Mouse (Mus musculus) gastrocnemius, postnatal 10 days (tissue): ENCODE results near the gene Pip5k1b. TPM values are rescaled to one million over a fixed set of nuclear protein-coding genes. Genes with fewer than 3 reads are reported as not detected.
A peak's percentile ranks its signal among the peaks of the same experiment; 100 is the strongest.

ENCODE experiments used
- DNase-seq: peaks from one replicate; pipeline ENCODE4 v3.0.0; 2021; ENCODE audit warnings: mixed read lengths
- total RNA-seq, 2 experiments: library from RNA; stranded (reverse); gene quantifications; 2 replicates each; pipeline ENCODE4 v1.2.3; 2021

The Pip5k1b gene
- total RNA-seq, 2 experiments from 2014 or later, result 1.2 to 1.6 TPM

DNA sequence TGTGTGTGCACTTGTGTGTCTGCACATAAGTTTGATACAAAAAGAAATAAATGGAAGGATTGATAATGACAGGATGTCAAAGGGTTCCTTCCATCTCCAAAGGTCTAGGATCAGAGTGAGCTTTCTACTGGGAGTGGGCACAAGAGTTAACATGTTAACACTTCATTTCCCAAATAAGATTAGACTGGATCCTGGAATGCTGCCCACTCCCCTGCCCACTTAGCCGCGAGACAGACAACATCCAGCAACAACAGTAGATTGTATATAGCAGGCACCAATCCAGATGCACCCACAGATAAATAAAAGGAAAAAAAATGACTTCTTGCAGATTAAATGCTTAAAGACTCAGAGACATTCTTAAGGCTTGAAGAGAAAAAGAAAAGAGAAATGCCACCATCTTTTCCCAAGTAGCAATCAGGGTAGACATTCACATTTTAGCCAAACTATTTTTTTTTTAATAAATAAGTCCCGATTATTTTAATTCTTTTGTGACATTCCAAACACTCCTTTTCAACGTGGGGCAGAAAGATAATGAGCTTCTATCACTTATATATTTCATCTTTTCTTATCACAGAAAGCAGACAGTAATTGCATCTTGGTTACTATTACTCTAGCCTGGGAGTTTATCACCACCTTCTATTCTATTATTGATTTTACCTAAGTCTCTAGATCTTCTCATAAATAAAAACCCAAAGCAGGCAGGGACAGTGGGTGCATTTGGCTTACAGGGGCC, 219.9 kb downstream of the Pip5k1b start:
- DNase-seq, result no peak

DNA sequence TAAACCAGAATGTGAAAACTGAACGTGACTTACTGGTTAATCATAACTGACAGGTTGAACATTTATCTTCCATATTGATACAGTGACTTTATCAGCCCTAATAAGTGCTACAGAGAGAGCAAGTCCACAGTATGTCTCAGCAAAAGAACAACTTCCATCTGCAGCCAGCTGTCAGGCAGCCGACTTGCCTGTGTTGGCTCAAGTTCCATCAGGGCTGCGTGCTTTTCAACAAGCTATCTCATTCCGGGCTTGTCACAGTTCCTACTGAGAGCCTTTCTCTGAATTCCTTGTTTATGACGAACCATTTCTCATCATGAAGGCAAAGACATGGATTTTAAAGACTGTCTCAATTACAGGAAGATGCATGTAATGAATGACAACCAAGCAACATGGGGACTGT, 222.7 kb downstream of the Pip5k1b start:
- DNase-seq, result peak; percentile 10

GRCm38 (mm10) chr19:24331274-24331673, 224.4 kb downstream of the Pip5k1b start:
- no peak for DNase-seq

DNA sequence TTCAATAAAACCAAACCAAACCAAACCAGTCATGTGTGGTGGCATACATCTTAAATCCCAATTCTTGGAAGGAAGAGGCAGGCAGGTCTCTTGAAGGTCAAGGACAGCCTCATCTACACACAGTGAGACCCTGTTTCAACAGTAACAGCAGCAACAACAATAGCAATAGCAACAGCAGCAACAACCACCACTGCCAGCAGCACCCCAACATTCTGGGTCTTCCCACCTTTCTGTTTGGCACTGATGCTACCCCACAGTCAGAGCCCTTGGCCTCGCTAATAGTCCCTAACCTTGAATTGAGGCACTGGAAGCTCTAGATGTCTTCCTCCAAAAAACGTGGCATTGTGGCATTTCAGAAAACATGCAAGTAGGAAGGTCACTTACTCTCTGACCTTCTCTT, 225.3 kb downstream of the Pip5k1b start:
- no peak for DNase-seq

GRCm38 (mm10) chr19:24327921-24328320, 227.8 kb downstream of the Pip5k1b start:
- no peak for DNase-seq

DNA sequence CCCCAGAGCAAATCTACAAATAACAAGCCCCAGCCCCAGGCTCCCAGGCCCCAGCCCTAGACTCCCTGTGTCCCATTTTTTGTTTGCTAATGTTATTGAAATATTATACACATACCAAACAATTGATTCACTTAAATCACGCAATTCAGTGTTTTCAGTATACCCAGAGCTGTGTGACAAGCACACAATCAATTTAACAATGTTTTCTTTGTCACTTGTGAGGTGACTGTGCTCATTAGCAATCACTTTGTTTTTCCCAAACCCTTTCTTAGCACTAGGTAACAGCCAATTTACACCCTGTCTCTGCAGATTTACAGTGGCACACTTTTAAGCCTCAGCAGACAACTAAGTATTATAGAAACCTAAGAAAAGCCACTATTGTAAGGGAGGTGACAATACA, 228.7 kb downstream of the Pip5k1b start:
- no peak for DNase-seq

GRCm38 (mm10) chr19:24325692-24326091, 230.0 kb downstream of the Pip5k1b start:
- no peak for DNase-seq

- DNase-seq, result no peak
Observed at GRCm38 (mm10) chr19:24323841-24324613, 231.6 kb downstream of the Pip5k1b start.

DNA sequence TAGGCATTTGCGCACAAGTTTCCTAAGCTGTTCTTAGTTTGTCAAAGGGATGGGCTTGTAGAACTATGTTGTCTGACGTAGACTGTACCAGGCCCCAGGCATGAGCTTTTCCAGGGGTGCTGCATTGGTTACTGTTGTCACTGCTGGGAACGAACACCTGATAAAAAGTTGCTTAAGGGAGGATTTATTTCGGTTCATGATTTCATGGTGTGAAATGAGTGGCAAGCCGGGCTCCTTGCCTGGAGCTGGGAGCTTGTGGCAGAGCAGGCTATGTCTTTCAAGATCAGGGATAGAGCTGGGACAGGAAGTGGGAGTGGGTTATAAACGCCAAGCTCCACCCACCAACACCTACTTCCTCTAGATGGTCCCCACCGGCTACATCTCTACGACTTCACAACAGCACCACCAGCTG, 233.8 kb downstream of the Pip5k1b start:
- no peak for DNase-seq

- DNase-seq, result no peak
Observed at GRCm38 (mm10) chr19:24321211-24321899, 234.3 kb downstream of the Pip5k1b start.

DNA sequence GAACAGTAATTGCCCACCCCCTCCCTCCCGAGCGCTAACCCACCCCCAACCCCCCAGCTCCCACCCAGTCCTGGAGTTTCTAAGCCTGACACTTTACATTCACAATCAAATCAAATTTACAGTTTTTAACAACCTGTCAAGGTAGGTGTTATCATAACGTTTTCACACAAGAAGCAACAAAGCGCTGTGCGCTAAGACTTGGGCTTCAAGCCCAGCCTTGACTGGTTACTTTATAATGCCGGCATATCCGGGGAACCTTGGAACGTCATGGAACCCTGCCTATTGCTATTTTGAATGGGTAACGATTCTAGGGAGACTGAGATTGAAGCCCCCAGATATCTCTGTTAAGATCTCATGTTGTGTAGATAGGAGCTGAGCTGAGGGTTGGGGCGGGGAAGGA, 237.5 kb downstream of the Pip5k1b start:
- DNase-seq, result no peak

GRCm38 (mm10) chr19:24317731-24318130, 237.9 kb downstream of the Pip5k1b start:
- DNase-seq, result no peak

GRCm38 (mm10) chr19:24317038-24317591, 238.6 kb downstream of the Pip5k1b start:
- DNase-seq, result peak; percentile 9

GRCm38 (mm10) chr19:24316060-24316725, 239.5 kb downstream of the Pip5k1b start:
- no peak for DNase-seq

- no peak for DNase-seq
Observed at GRCm38 (mm10) chr19:24315234-24315633, 240.4 kb downstream of the Pip5k1b start.

GRCm38 (mm10) chr19:24314676-24315075, 241.0 kb downstream of the Pip5k1b start:
- no peak for DNase-seq

DNA sequence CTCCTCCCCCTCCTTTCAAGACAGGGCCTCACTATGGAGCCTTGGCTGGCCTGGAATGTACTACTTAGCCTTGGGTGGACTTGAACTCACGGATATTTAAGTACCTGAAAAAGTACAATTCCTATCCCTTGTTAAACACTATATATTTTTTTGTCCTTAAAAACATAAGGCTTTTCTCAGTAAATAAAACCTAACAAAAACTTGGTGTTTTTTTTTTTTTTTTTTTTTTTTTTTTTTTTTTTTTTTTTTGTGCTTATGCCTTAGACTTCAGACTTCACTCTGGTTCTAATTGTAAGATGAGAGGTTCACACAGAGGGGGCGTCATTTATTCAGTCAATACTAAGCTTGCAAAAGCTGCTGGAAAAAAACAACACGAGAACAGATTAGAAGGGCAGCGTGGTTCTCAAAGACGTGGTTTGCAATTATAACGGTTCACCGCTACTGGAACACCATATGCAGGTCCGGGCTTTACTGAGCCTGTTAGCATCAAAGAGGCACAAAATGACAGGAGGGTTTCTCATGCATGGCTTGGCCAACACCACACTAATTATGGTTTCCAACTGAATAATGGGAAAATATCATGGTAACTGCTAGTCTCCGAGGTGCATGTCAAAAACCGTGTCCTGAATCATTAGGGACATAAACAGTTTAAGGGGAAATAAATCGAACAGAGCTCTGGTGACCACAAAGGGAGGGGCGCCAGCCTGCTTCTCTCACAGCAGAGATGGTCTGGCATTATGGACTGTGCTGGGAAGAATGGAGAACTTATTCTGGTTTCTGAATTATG, 242.9 kb downstream of the Pip5k1b start:
- DNase-seq, result no peak

DNA sequence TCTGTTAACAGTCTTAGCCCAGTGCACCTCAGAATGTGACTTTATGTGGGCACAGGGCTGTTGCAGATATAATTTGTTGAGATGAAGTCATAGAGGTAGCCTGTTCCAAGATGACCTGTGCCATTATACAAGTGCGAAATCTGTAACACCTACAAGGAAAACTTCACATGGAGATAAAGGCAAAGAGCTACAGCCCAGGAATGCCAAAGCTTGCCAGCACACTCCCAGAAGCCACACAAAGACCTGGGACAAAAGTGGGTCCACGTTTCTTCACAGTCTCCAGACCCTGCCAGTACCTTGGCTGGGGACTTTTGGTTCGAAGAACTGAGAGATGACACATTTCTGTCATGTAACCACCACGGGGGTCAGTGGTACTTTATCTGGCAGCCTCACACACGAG, 243.6 kb downstream of the Pip5k1b start:
- DNase-seq, result no peak

- peak; percentile 7 for DNase-seq
Observed at GRCm38 (mm10) chr19:24308305-24308705, 247.4 kb downstream of the Pip5k1b start.

- no peak for DNase-seq
Observed at GRCm38 (mm10) chr19:24307271-24308221, 248.1 kb downstream of the Pip5k1b start.
